Mouse (Mus musculus): Measurements from ENCODE around the gene Arhgap8. TPM values are rescaled to one million over a fixed set of nuclear protein-coding genes. Genes with fewer than 3 reads are reported as not detected.

Gene Arhgap8
- 3.1 and 5.2 TPM in 2 replicates for polyA plus RNA-seq (2014; fragmentation: Nextera tagmentation; extraction: Ambion mirVana)

GRCm38 (mm10) chr15:84719791-84720190, at the start of gene Arhgap8:
Gene Arhgap8, plus strand, starts transcription at chr15:84720052.
- H3K27me3 ChIP-seq (ENCODE audit: control insufficient read depth, insufficient read depth, low read length) = peaks cover 13% of the 10 kb centered on the region; the same call in 1 of the 2 replicates
- no peak within 1 kb of the TSS for H3K27ac ChIP-seq (replicated peaks; ENCODE audit: low read depth, low read length)
- H3K9me3 ChIP-seq (ENCODE audit: control insufficient read depth, low read length) = no peaks in the 10 kb centered on the region
- peak within 1 kb of the TSS; percentile 30 for H3K4me3 ChIP-seq (ENCODE audit: low read depth, low read length)
- no peaks in the 10 kb centered on the region for H3K36me3 ChIP-seq (ENCODE audit: control insufficient read depth, insufficient read depth, low read length)
- peaks cover 16% of the 10 kb centered on the region for H3K4me1 ChIP-seq (ENCODE audit: control insufficient read depth, insufficient read depth, low read length)
- peak within 1 kb of the TSS; percentile 70 for H3K4me2 ChIP-seq (ENCODE audit: low read depth, severe bottlenecking)
- ATAC-seq (ENCODE audit: insufficient number of reproducible peaks, low FRiP score, low TSS enrichment, low read depth) (peak; percentile 65; the same call in 1 of the 2 replicates), DNase-seq (ENCODE audit: low spot score) (peak; percentile 68)
- peak within 1 kb of the TSS; percentile 28 for H3K9ac ChIP-seq (ENCODE audit: low read length)
- 2% methylated on average over 24 of the region's 24 CpGs for WGBS

- no peaks in the 10 kb centered on the region for H3K27me3 ChIP-seq (ENCODE audit: control insufficient read depth, insufficient read depth, low read length)
- no peak overlapping the region for H3K4me3 ChIP-seq (ENCODE audit: low read depth, low read length)
- no peaks in the 10 kb centered on the region for H3K9me3 ChIP-seq (ENCODE audit: control insufficient read depth, low read length)
- H3K4me2 ChIP-seq (ENCODE audit: low read depth, severe bottlenecking) = no peak overlapping the region
- no peaks in the 10 kb centered on the region for H3K36me3 ChIP-seq (ENCODE audit: control insufficient read depth, insufficient read depth, low read length)
- no peaks in the 10 kb centered on the region for H3K4me1 ChIP-seq (ENCODE audit: control insufficient read depth, insufficient read depth, low read length)
- DNase-seq (ENCODE audit: low spot score) = no peak
- no peak overlapping the region for H3K27ac ChIP-seq (replicated peaks; ENCODE audit: low read depth, low read length)
- WGBS = 81% methylated on average over 4 of the region's 4 CpGs
- ATAC-seq (ENCODE audit: insufficient number of reproducible peaks, low FRiP score, low TSS enrichment, low read depth) = no peak
- H3K9ac ChIP-seq (ENCODE audit: low read length) = no peak overlapping the region
These were observed 49.2 kb upstream of the Arhgap8 start for GRCm38 (mm10) chr15:84670657-84671055.

GRCm38 (mm10) chr15:84671401-84672307, 48.2 kb upstream of the Arhgap8 start:
- H3K4me2 ChIP-seq (ENCODE audit: low read depth, severe bottlenecking) = no peak overlapping the region
- H3K4me1 ChIP-seq (ENCODE audit: control insufficient read depth, insufficient read depth, low read length) = no peaks in the 10 kb centered on the region
- H3K4me3 ChIP-seq (ENCODE audit: low read depth, low read length) = no peak overlapping the region
- no peak overlapping the region for H3K27ac ChIP-seq (replicated peaks; ENCODE audit: low read depth, low read length)
- H3K27me3 ChIP-seq (ENCODE audit: control insufficient read depth, insufficient read depth, low read length) = no peaks in the 10 kb centered on the region
- DNase-seq (ENCODE audit: low spot score) (peak; percentile 62), ATAC-seq (ENCODE audit: insufficient number of reproducible peaks, low FRiP score, low TSS enrichment, low read depth) (no peak)
- H3K9ac ChIP-seq (ENCODE audit: low read length) = no peak overlapping the region
- no peaks in the 10 kb centered on the region for H3K9me3 ChIP-seq (ENCODE audit: control insufficient read depth, low read length)
- WGBS = 60% methylated on average over 9 of the region's 9 CpGs
- H3K36me3 ChIP-seq (ENCODE audit: control insufficient read depth, insufficient read depth, low read length) = no peaks in the 10 kb centered on the region

GRCm38 (mm10) chr15:84672308-84672615, 47.6 kb upstream of the Arhgap8 start:
- no peaks in the 10 kb centered on the region for H3K9me3 ChIP-seq (ENCODE audit: control insufficient read depth, low read length)
- WGBS = 83% methylated on average over 4 of the region's 4 CpGs
- no peak overlapping the region for H3K4me2 ChIP-seq (ENCODE audit: low read depth, severe bottlenecking)
- DNase-seq (ENCODE audit: low spot score) (no peak), ATAC-seq (ENCODE audit: insufficient number of reproducible peaks, low FRiP score, low TSS enrichment, low read depth) (no peak)
- H3K36me3 ChIP-seq (ENCODE audit: control insufficient read depth, insufficient read depth, low read length) = no peaks in the 10 kb centered on the region
- H3K9ac ChIP-seq (ENCODE audit: low read length) = no peak overlapping the region
- no peak overlapping the region for H3K27ac ChIP-seq (replicated peaks; ENCODE audit: low read depth, low read length)
- H3K4me1 ChIP-seq (ENCODE audit: control insufficient read depth, insufficient read depth, low read length) = no peaks in the 10 kb centered on the region
- no peak overlapping the region for H3K4me3 ChIP-seq (ENCODE audit: low read depth, low read length)
- no peaks in the 10 kb centered on the region for H3K27me3 ChIP-seq (ENCODE audit: control insufficient read depth, insufficient read depth, low read length)

- WGBS = 76% methylated on average over 3 of the region's 3 CpGs
- H3K4me3 ChIP-seq (ENCODE audit: low read depth, low read length) = no peak overlapping the region
- no peaks in the 10 kb centered on the region for H3K27me3 ChIP-seq (ENCODE audit: control insufficient read depth, insufficient read depth, low read length)
- H3K9ac ChIP-seq (ENCODE audit: low read length) = no peak overlapping the region
- ATAC-seq (ENCODE audit: insufficient number of reproducible peaks, low FRiP score, low TSS enrichment, low read depth) (no peak), DNase-seq (ENCODE audit: low spot score) (no peak)
- H3K4me1 ChIP-seq (ENCODE audit: control insufficient read depth, insufficient read depth, low read length) = no peaks in the 10 kb centered on the region
- H3K27ac ChIP-seq (replicated peaks; ENCODE audit: low read depth, low read length) = no peak overlapping the region
- no peaks in the 10 kb centered on the region for H3K9me3 ChIP-seq (ENCODE audit: control insufficient read depth, low read length)
- no peak overlapping the region for H3K4me2 ChIP-seq (ENCODE audit: low read depth, severe bottlenecking)
- H3K36me3 ChIP-seq (ENCODE audit: control insufficient read depth, insufficient read depth, low read length) = no peaks in the 10 kb centered on the region
These were observed 47.2 kb upstream of the Arhgap8 start for GRCm38 (mm10) chr15:84672616-84673015.

- no peaks in the 10 kb centered on the region for H3K36me3 ChIP-seq (ENCODE audit: control insufficient read depth, insufficient read depth, low read length)
- H3K4me2 ChIP-seq (ENCODE audit: low read depth, severe bottlenecking) = no peak overlapping the region
- H3K9me3 ChIP-seq (ENCODE audit: control insufficient read depth, low read length) = no peaks in the 10 kb centered on the region
- WGBS = 79% methylated on average over 11 of the region's 11 CpGs
- DNase-seq (ENCODE audit: low spot score) = no peak
- no peak overlapping the region for H3K4me3 ChIP-seq (ENCODE audit: low read depth, low read length)
- no peak overlapping the region for H3K9ac ChIP-seq (ENCODE audit: low read length)
- no peaks in the 10 kb centered on the region for H3K4me1 ChIP-seq (ENCODE audit: control insufficient read depth, insufficient read depth, low read length)
- H3K27ac ChIP-seq (replicated peaks; ENCODE audit: low read depth, low read length) = no peak overlapping the region
- no peaks in the 10 kb centered on the region for H3K27me3 ChIP-seq (ENCODE audit: control insufficient read depth, insufficient read depth, low read length)
- ATAC-seq (ENCODE audit: insufficient number of reproducible peaks, low FRiP score, low TSS enrichment, low read depth) = no peak
These were observed 45.4 kb upstream of the Arhgap8 start for GRCm38 (mm10) chr15:84674329-84675067.

- no peaks in the 10 kb centered on the region for H3K9me3 ChIP-seq (ENCODE audit: control insufficient read depth, low read length)
- no peak overlapping the region for H3K4me3 ChIP-seq (ENCODE audit: low read depth, low read length)
- no peak overlapping the region for H3K27ac ChIP-seq (replicated peaks; ENCODE audit: low read depth, low read length)
- H3K36me3 ChIP-seq (ENCODE audit: control insufficient read depth, insufficient read depth, low read length) = no peaks in the 10 kb centered on the region
- H3K9ac ChIP-seq (ENCODE audit: low read length) = no peak overlapping the region
- H3K27me3 ChIP-seq (ENCODE audit: control insufficient read depth, insufficient read depth, low read length) = no peaks in the 10 kb centered on the region
- DNase-seq (ENCODE audit: low spot score) (no peak), ATAC-seq (ENCODE audit: insufficient number of reproducible peaks, low FRiP score, low TSS enrichment, low read depth) (no peak)
- no peaks in the 10 kb centered on the region for H3K4me1 ChIP-seq (ENCODE audit: control insufficient read depth, insufficient read depth, low read length)
- no peak overlapping the region for H3K4me2 ChIP-seq (ENCODE audit: low read depth, severe bottlenecking)
- WGBS = 77% methylated on average over 8 of the region's 8 CpGs
These were observed 44.5 kb upstream of the Arhgap8 start for GRCm38 (mm10) chr15:84675317-84675716.

GRCm38 (mm10) chr15:84677943-84678342, 41.9 kb upstream of the Arhgap8 start:
- 72% methylated on average over 11 of the region's 11 CpGs for WGBS
- Histone ChIP-seq H3K27me3 (ENCODE audit: control insufficient read depth, insufficient read depth, low read length) (no peaks in the 10 kb centered on the region), H3K4me2 (ENCODE audit: low read depth, severe bottlenecking) (no peak overlapping the region), H3K4me1 (ENCODE audit: control insufficient read depth, insufficient read depth, low read length) (peaks cover 12% of the 10 kb centered on the region; the same call in 1 of the 2 replicates), H3K4me3 (ENCODE audit: low read depth, low read length) (no peak overlapping the region), H3K9ac (ENCODE audit: low read length) (no peak overlapping the region), H3K9me3 (ENCODE audit: control insufficient read depth, low read length) (0 out of 2 replicates have a peak, but pooled peaks cover 2% of the 10 kb centered on the region), H3K27ac (replicated peaks; ENCODE audit: low read depth, low read length) (no peak overlapping the region), H3K36me3 (ENCODE audit: control insufficient read depth, insufficient read depth, low read length) (no peaks in the 10 kb centered on the region)
- ATAC-seq (ENCODE audit: insufficient number of reproducible peaks, low FRiP score, low TSS enrichment, low read depth) = no peak
- DNase-seq (ENCODE audit: low spot score) = no peak

Measured in limb, embryonic 11.5 days (tissue).